Mouse (Mus musculus): ENCODE data around the gene Lpar3. TPM values are rescaled to one million over a fixed set of nuclear protein-coding genes. Genes with fewer than 3 reads are reported as not detected.

The Lpar3 gene
- polyA plus RNA-seq, 1 experiment from 2014 or later: 0.17 TPM

- no peaks in the 10 kb centered on the region for H3K27me3 ChIP-seq (ENCODE audit: control insufficient read depth, insufficient read depth, low read length)
- DNase-seq (ENCODE audit: low spot score) (no peak), ATAC-seq (replicated peaks; ENCODE audit: low FRiP score) (no peak)
- no peak overlapping the region for H3K4me3 ChIP-seq (ENCODE audit: low read depth, low read length)
- H3K4me1 ChIP-seq (replicated peaks; ENCODE audit: control insufficient read depth, insufficient read depth, low read length): no peaks in the 10 kb centered on the region; the same call in 1 of the 2 replicates
- H3K9ac ChIP-seq (ENCODE audit: low read length): no peak overlapping the region
- no peaks in the 10 kb centered on the region for H3K36me3 ChIP-seq (ENCODE audit: control insufficient read depth, insufficient read depth, low read length)
- H3K27ac ChIP-seq (ENCODE audit: low read depth, low read length): no peak overlapping the region
- WGBS: 91% methylated on average over 11 of the region's 11 CpGs
- H3K9me3 ChIP-seq (ENCODE audit: control insufficient read depth, low read length): no peaks in the 10 kb centered on the region
- H3K4me2 ChIP-seq (ENCODE audit: low read depth, low read length, severe bottlenecking): no peak overlapping the region
Measured at GRCm38 (mm10) chr3:146275360-146276025, 54.7 kb downstream of the Lpar3 start.

DNA sequence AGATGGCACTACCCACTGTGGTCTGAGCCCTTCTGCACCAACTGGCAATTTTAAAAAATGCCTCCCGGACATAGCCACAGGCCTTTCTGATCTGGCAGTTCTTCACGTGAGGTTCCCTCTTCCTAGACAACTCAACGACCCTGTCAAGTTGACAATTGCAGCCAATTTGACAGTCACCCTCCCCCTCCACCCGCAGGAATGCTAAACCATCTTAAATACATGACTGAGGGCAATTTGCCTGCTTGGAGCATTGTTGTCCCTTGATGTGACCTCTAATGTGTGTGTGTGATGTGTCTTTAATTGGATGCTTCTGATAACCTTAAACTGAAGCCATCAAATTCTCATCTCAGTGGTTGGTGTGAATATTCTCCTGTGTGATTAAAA is 55.3 kb downstream of the Lpar3 start:
- no peaks in the 10 kb centered on the region for H3K9me3 ChIP-seq (ENCODE audit: control insufficient read depth, low read length)
- H3K36me3 ChIP-seq (ENCODE audit: control insufficient read depth, insufficient read depth, low read length): no peaks in the 10 kb centered on the region
- no peak overlapping the region for H3K4me3 ChIP-seq (ENCODE audit: low read depth, low read length)
- no peaks in the 10 kb centered on the region; the same call in 1 of the 2 replicates for H3K4me1 ChIP-seq (replicated peaks; ENCODE audit: control insufficient read depth, insufficient read depth, low read length)
- no peak for ATAC-seq (replicated peaks; ENCODE audit: low FRiP score)
- WGBS: 59% methylated on average over 4 of the region's 4 CpGs
- no peaks in the 10 kb centered on the region for H3K27me3 ChIP-seq (ENCODE audit: control insufficient read depth, insufficient read depth, low read length)
- no peak overlapping the region for H3K4me2 ChIP-seq (ENCODE audit: low read depth, low read length, severe bottlenecking)
- no peak for DNase-seq (ENCODE audit: low spot score)
- no peak overlapping the region for H3K27ac ChIP-seq (ENCODE audit: low read depth, low read length)
- no peak overlapping the region for H3K9ac ChIP-seq (ENCODE audit: low read length)

DNA sequence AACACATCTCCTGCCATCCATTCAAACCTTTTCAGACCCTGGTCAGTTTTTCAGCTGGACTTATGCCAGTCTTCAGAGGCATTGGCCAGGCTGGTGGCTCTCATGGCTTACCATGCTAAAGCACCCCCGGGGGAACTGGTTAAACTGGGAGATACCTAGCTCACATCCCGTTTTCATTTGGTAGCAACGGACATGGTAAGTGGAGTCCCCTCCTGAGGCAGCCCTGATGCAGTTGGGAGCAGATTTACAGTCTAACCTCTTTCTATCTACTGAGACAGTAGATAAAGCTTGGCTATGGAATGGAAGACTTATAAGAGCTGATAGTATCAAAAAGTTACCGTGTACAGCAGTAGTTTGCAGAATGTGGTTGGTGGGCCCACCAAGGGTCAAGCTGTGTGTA is 56.2 kb downstream of the Lpar3 start:
- H3K4me3 ChIP-seq (ENCODE audit: low read depth, low read length): no peak overlapping the region
- H3K4me1 ChIP-seq (replicated peaks; ENCODE audit: control insufficient read depth, insufficient read depth, low read length): no peaks in the 10 kb centered on the region; the same call in 1 of the 2 replicates
- DNase-seq (ENCODE audit: low spot score) (no peak), ATAC-seq (replicated peaks; ENCODE audit: low FRiP score) (no peak)
- WGBS: 96% methylated on average over 4 of the region's 4 CpGs
- no peak overlapping the region for H3K27ac ChIP-seq (ENCODE audit: low read depth, low read length)
- no peaks in the 10 kb centered on the region for H3K36me3 ChIP-seq (ENCODE audit: control insufficient read depth, insufficient read depth, low read length)
- H3K9ac ChIP-seq (ENCODE audit: low read length): no peak overlapping the region
- H3K4me2 ChIP-seq (ENCODE audit: low read depth, low read length, severe bottlenecking): no peak overlapping the region
- H3K27me3 ChIP-seq (ENCODE audit: control insufficient read depth, insufficient read depth, low read length): no peaks in the 10 kb centered on the region
- no peaks in the 10 kb centered on the region for H3K9me3 ChIP-seq (ENCODE audit: control insufficient read depth, low read length)

DNA sequence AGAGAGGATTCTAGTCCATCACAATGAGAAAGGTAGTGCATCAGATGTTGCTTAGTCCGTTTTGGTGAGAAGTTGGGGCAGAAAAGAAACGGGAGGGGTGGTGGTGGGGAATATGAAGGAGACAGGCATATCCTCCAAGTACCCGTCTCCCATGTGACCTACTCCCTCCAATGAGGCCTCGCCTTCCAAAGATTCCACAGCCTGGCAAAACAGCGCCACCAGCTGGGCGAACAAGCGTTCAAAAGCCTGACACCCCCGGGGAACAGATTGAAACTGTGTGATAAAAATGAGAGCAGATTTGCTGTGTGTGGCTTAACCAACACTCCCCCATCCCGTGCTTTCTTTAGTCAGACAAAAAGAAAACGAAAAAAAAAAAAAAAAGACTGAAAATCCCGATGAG is 56.7 kb downstream of the Lpar3 start:
- no peak overlapping the region for H3K4me2 ChIP-seq (ENCODE audit: low read depth, low read length, severe bottlenecking)
- H3K27ac ChIP-seq (ENCODE audit: low read depth, low read length): no peak overlapping the region
- 79% methylated on average over 11 of the region's 11 CpGs for WGBS
- H3K4me1 ChIP-seq (replicated peaks; ENCODE audit: control insufficient read depth, insufficient read depth, low read length): no peaks in the 10 kb centered on the region; the same call in 1 of the 2 replicates
- H3K27me3 ChIP-seq (ENCODE audit: control insufficient read depth, insufficient read depth, low read length): no peaks in the 10 kb centered on the region
- H3K9me3 ChIP-seq (ENCODE audit: control insufficient read depth, low read length): no peaks in the 10 kb centered on the region
- no peak overlapping the region for H3K9ac ChIP-seq (ENCODE audit: low read length)
- H3K4me3 ChIP-seq (ENCODE audit: low read depth, low read length): no peak overlapping the region
- DNase-seq (ENCODE audit: low spot score) (no peak), ATAC-seq (replicated peaks; ENCODE audit: low FRiP score) (no peak)
- H3K36me3 ChIP-seq (ENCODE audit: control insufficient read depth, insufficient read depth, low read length): no peaks in the 10 kb centered on the region

DNA sequence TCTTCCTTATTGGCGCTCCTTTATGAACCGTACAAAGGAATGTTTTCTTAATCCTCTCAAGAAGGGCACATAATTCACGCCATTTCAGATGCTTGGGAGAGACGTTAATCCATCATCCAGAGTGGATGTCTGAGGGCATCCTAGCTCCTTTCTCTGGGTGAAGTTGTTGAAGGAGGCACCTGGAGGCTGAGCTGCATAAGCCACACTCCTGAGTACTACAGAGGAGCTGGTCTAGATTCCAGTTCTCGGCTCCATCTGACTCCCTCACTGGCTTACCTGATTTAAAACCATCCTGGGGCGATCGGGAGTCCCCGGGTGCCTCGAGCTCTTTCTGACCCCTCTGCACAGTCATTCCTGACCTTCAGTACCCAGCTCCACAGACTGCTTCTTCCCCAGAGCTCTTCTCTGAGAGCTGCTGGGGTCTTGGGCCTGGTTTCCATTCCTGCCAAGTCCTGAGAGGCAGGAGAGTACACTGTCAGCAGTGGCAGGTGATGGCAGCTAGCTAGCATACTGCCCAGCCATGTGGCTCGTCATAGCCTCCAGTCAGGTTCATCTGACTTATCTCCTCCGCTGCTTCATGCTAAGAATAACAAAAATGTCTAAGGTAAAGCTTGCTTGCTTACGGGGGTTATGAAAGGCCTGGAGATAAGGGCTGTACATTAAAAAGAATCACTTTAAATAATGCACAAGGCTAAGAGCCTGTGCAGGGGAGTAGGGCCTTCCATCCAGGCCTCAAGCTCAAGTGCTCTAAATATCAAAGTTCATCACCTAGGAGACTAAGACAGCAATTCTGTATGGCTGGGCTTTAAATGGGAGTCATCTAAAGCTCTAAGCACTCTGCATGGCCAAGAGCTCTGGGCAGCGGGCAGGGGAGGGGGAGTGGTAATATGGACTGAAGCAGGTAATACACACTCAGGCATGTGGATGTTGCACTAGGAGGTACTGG is 57.7 kb downstream of the Lpar3 start:
- H3K9ac ChIP-seq (ENCODE audit: low read length): no peak overlapping the region
- WGBS: 64% methylated on average over 13 of the region's 13 CpGs
- no peak for ATAC-seq (replicated peaks; ENCODE audit: low FRiP score)
- no peaks in the 10 kb centered on the region for H3K9me3 ChIP-seq (ENCODE audit: control insufficient read depth, low read length)
- H3K27ac ChIP-seq (ENCODE audit: low read depth, low read length): no peak overlapping the region
- no peaks in the 10 kb centered on the region for H3K27me3 ChIP-seq (ENCODE audit: control insufficient read depth, insufficient read depth, low read length)
- H3K36me3 ChIP-seq (ENCODE audit: control insufficient read depth, insufficient read depth, low read length): no peaks in the 10 kb centered on the region
- H3K4me2 ChIP-seq (ENCODE audit: low read depth, low read length, severe bottlenecking): no peak overlapping the region
- H3K4me1 ChIP-seq (replicated peaks; ENCODE audit: control insufficient read depth, insufficient read depth, low read length): no peaks in the 10 kb centered on the region; the same call in 1 of the 2 replicates
- no peak for DNase-seq (ENCODE audit: low spot score)
- no peak overlapping the region for H3K4me3 ChIP-seq (ENCODE audit: low read depth, low read length)

DNA sequence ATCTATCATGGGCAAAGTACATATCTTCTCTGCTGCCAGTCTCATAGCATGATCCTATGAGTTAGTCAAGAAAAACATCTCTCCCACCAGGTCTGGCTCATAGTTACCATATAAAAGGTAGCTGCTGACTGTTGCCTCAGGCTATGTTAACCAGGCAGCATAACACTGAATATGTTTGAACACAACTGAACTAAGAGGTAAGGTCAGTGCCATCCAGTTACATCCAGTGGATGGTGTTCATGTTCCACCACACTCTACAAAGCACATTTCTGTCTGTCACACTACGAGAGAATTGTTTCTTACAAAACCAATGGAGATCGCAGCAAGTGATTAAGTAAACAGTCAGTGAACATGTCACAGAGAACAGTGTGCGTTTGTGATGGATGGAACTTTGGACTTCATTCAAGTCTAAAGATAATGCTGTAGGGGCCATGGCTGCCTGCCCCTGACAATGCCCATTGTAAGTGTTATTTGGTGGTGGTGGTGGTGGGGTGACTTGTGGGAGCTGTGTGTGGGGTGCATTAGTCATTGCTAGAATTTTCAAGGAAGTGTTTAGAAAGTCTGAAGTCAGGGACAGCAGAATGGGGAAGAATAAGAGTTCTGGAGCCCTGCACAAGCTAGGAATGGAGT is 63.1 kb downstream of the Lpar3 start:
- Histone ChIP-seq H3K27ac (ENCODE audit: low read depth, low read length) (no peak overlapping the region), H3K27me3 (ENCODE audit: control insufficient read depth, insufficient read depth, low read length) (no peaks in the 10 kb centered on the region), H3K9ac (ENCODE audit: low read length) (no peak overlapping the region), H3K9me3 (ENCODE audit: control insufficient read depth, low read length) (no peaks in the 10 kb centered on the region), H3K4me1 (replicated peaks; ENCODE audit: control insufficient read depth, insufficient read depth, low read length) (no peaks in the 10 kb centered on the region), H3K36me3 (ENCODE audit: control insufficient read depth, insufficient read depth, low read length) (no peaks in the 10 kb centered on the region), H3K4me2 (ENCODE audit: low read depth, low read length, severe bottlenecking) (no peak overlapping the region), H3K4me3 (ENCODE audit: low read depth, low read length) (no peak overlapping the region)
- 89% methylated on average over 3 of the region's 3 CpGs for WGBS
- ATAC-seq (replicated peaks; ENCODE audit: low FRiP score) (no peak), DNase-seq (ENCODE audit: low spot score) (no peak)

DNA sequence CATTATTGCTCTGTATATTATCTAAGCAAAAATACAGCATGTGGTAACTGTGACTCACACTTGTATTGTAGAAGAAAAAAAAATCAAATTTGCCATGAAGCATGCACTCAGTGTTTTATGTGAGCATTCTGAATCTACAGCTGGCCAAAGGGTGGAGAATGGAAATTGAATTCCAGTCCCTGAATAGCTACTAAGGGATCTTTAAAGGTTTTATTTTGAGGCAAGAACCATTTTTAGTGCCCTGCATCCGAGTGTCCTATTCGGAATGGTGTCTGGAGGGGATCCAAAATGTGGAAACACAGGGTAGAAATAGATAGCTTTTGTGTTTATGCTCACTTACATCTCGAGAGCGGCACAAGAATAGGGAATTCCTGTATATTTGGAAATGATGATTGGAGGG is 65.4 kb downstream of the Lpar3 start:
- H3K4me1 ChIP-seq (replicated peaks; ENCODE audit: control insufficient read depth, insufficient read depth, low read length): no peaks in the 10 kb centered on the region
- no peak overlapping the region for H3K9ac ChIP-seq (ENCODE audit: low read length)
- no peak overlapping the region for H3K4me2 ChIP-seq (ENCODE audit: low read depth, low read length, severe bottlenecking)
- DNase-seq (ENCODE audit: low spot score) (no peak), ATAC-seq (replicated peaks; ENCODE audit: low FRiP score) (no peak)
- H3K36me3 ChIP-seq (ENCODE audit: control insufficient read depth, insufficient read depth, low read length): no peaks in the 10 kb centered on the region
- no peak overlapping the region for H3K4me3 ChIP-seq (ENCODE audit: low read depth, low read length)
- 89% methylated on average over 4 of the region's 4 CpGs for WGBS
- no peaks in the 10 kb centered on the region for H3K27me3 ChIP-seq (ENCODE audit: control insufficient read depth, insufficient read depth, low read length)
- H3K27ac ChIP-seq (ENCODE audit: low read depth, low read length): no peak overlapping the region
- H3K9me3 ChIP-seq (ENCODE audit: control insufficient read depth, low read length): no peaks in the 10 kb centered on the region

DNA sequence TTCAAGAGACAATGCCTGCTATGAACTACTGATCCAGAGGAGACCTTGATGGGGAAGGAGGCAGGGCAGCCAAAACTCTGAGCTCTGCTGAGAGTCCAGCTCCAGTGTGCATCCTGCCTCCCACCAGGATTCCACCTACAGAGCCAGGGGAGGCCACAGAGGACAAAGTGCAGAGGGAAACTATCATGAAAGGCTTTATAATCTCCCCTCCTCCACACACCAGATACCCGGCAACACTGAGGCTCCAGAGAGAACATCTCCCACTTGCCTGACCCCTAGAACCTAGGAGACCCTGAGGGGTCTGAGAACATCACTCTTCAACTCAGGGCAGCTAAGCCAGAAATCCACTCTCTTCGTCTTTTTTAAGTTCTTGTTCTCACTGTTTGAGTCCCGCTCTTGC is 71.2 kb downstream of the Lpar3 start:
- Histone ChIP-seq H3K27ac (ENCODE audit: low read depth, low read length) (no peak overlapping the region), H3K9ac (ENCODE audit: low read length) (no peak overlapping the region), H3K4me3 (ENCODE audit: low read depth, low read length) (no peak overlapping the region), H3K9me3 (ENCODE audit: control insufficient read depth, low read length) (no peaks in the 10 kb centered on the region), H3K4me2 (ENCODE audit: low read depth, low read length, severe bottlenecking) (no peak overlapping the region), H3K27me3 (ENCODE audit: control insufficient read depth, insufficient read depth, low read length) (no peaks in the 10 kb centered on the region), H3K4me1 (replicated peaks; ENCODE audit: control insufficient read depth, insufficient read depth, low read length) (no peaks in the 10 kb centered on the region), H3K36me3 (ENCODE audit: control insufficient read depth, insufficient read depth, low read length) (no peaks in the 10 kb centered on the region)
- ATAC-seq (replicated peaks; ENCODE audit: low FRiP score): no peak
- no peak for DNase-seq (ENCODE audit: low spot score)
- WGBS: 74% methylated on average over 3 of the region's 3 CpGs

Data from forebrain, embryonic 11.5 days (tissue).